Mouse (Mus musculus): ENCODE results near the gene Rufy2. TPM values are rescaled to one million over a fixed set of nuclear protein-coding genes. Genes with fewer than 3 reads are reported as not detected.

Gene Rufy2
- polyA plus RNA-seq (2021; fragmentation: Nextera tagmentation): 31.2 and 40.3 TPM in 2 replicates
- long read RNA-seq, experiment 1, transcript Rufy2-204 (13 exons, 2,816 nt): major isoform, 12 of 59 reads
- long read RNA-seq, experiment 1, partial matches to known transcripts: 41 of 59 reads
- long read RNA-seq, experiment 1, other reads (novel, unspliced or antisense): 6 of 59 reads
- long read RNA-seq, experiment 2, full-length matches to known transcripts: 89 of 139 reads
- long read RNA-seq, experiment 2, partial matches to known transcripts: 27 of 139 reads
- long read RNA-seq, experiment 2, other reads (novel, unspliced or antisense): 23 of 139 reads

DNA sequence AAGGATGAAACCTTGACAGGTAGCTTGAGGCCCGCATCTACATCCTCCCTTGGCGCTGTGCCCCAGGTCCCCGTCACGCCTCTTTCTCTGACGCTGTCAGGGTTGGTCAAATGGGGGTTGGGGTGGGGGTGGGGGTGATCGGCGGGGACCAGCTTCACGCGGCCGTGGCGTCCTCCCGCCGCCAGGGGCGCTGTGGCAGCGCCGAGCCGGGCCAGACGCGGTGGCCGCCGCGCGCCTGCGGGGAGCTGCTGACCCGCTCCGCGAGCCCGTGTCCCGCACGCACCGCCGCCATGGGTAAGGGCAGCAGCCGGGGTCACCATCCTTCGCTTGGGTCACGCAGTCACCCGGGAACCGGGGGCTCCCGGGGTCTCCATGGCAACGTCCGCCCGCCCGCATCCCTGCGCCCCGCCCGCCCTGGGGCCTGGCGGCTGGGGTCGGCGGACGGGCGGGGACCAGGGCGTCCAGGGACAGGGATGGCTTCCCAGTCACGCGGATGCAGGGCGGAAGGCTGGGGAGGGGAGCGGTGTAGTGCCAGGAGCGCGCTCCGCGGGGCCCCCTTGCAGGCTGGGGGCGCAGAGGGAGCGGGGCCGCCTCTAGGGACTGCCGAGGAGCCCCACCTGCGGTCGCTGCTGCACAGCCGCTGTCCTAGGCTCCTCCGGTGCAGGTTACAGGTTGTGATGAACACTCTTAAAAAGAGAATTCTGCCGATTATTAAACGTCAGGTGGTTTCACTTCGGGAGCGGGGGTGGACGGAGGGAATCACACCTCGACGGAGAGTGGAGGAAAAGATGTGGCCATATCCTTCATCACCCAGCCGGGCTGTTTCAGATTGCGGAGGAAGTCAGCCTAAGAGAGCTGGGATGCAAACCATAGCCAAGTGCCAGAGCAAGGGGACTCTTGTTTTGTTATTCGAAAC, at the start of gene Rufy2:
TSS of gene Rufy2 (plus strand) at position 185 of the 916 bp plus-strand sequence.

GRCm38 (mm10) chr10:62946738-62947471, 33.1 kb upstream of the Rufy2 start, which contains the start of gene Dna2:
Gene Dna2, plus strand, starts transcription at chr10:62947026.

GRCm38 (mm10) chr10:63023749-63024579, 43.9 kb downstream of the Rufy2 start, which contains the start of the genes Hnrnph3 and Pbld2:
Gene Hnrnph3, minus strand, starts transcription at chr10:63024217.
Gene Pbld2, plus strand, starts transcription at chr10:63024315.

GRCm38 (mm10) chr10:63059862-63060261, 79.8 kb downstream of the Rufy2 start, which contains the start of gene Pbld1:
Gene Pbld1, plus strand, starts transcription at chr10:63060162.

Other genes with a start within 250 kb of the Rufy2 start
- 15.8 and 18.9 TPM in 2 replicates for gene Ccar1, start 187.9 kb upstream of the Rufy2 start, polyA plus RNA-seq (2021; fragmentation: Nextera tagmentation)
- 5.9 and 7.6 TPM in 2 replicates for gene Tet1, start 71.2 kb upstream of the Rufy2 start, polyA plus RNA-seq (2021; fragmentation: Nextera tagmentation)
- gene Slc25a16, start 59.6 kb upstream of the Rufy2 start, polyA plus RNA-seq (2021; fragmentation: Nextera tagmentation): 9.0 and 9.6 TPM in 2 replicates
- 0.44 and 0.97 TPM in 2 replicates for gene Dna2, start 33.2 kb upstream of the Rufy2 start, polyA plus RNA-seq (2021; fragmentation: Nextera tagmentation)
- gene Hnrnph3, start 44.0 kb downstream of the Rufy2 start, polyA plus RNA-seq (2021; fragmentation: Nextera tagmentation): 9.4 and 11.8 TPM in 2 replicates
- 0.40 TPM in 2 replicates for gene Pbld2, start 44.1 kb downstream of the Rufy2 start, polyA plus RNA-seq (2021; fragmentation: Nextera tagmentation)
- gene Pbld1, start 79.9 kb downstream of the Rufy2 start, polyA plus RNA-seq (2021; fragmentation: Nextera tagmentation): 2.0 and 2.1 TPM in 2 replicates
- 0.29 and 0.48 TPM in 2 replicates for gene Atoh7, start 119.4 kb downstream of the Rufy2 start, polyA plus RNA-seq (2021; fragmentation: Nextera tagmentation)
- gene Mypn, start 223.7 kb downstream of the Rufy2 start, polyA plus RNA-seq (2021; fragmentation: Nextera tagmentation): 0.14 and 0.25 TPM in 2 replicates